Mouse (Mus musculus) brain, embryonic 14.5 days (tissue): Measurements from ENCODE around the gene Fgfrl1.

Experiments
- CTCF ChIP-seq: fragments of 200-500 bp; IDR thresholded peaks from 2 replicates; pipeline ENCODE4 v1.5.1; 2012; ENCODE audit warnings: inconsistent platforms, mild to moderate bottlenecking, moderate library complexity, borderline replicate concordance; ENCODE audit not compliant: insufficient read depth, insufficient read length; ENCODE audit errors: extremely low read depth
- POLR2A ChIP-seq: fragments of 200-500 bp; IDR thresholded peaks from 2 replicates; pipeline ENCODE4 v1.6.1; 2012; ENCODE audit warnings: mild to moderate bottlenecking, inconsistent platforms, borderline replicate concordance; ENCODE audit not compliant: poor library complexity, insufficient read depth, insufficient read length, severe bottlenecking; ENCODE audit errors: extremely low read depth

DNA sequence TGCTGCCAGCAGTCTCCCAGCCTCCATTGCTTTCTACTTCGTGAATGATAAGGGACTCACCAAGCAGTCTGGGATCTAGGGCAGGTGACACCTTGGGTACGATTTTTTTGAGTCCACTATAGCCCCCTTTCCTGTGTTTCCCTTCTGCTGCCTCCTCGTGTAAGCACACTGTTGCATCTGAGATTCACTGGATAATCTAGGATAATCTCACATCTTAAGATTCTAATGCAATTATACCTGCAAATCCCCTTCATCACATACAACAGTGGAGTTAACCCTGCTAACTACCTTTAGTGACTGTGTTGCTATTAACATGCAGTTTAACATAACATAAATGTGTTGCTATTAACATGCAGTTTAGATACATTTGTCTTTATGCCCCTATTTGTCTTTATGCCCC is 27.1 kb upstream of the Fgfrl1 start:
- TF ChIP-seq CTCF (no peak), POLR2A (no peak)
